Mouse (Mus musculus) yolk sac, embryonic 10.5 days (tissue): ENCODE data around the gene Cog4.

Experiments used
- DNase-seq: peaks from one replicate; pipeline ENCODE4 v3.0.0-alpha.2; 2017; ENCODE audit warnings: low spot score

Cog4 gene

GRCm38 (mm10) chr8:110846405-110847170 is at the start of gene Cog4, which contains the start of gene Sf3b3:
Gene Cog4 (plus strand): TSS chr8:110846600.
Gene Sf3b3 (minus strand): TSS chr8:110846787.
- peak; percentile 87 for DNase-seq

- DNase-seq = no peak
These were observed 49.3 kb upstream of the Cog4 start for GRCm38 (mm10) chr8:110797086-110797485.

DNA sequence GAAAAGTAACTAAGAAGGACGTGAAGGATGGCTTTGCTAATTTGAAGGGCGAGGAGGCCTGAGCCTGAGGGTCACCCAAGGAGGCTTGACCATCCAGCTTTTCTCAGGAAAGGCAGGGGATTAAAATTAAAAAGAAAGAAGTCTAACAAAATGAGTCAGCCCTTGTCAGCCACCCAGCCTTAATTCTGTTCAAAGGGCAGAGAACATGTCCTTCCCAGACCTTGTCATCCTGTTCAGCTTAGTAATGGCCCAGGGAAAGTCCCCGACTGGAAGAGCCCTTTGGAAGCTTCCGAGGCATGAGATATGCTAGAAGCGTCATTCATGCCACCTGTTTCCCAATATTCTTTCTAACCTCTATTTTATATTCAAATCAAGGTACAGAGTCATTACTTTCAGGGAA is 43.4 kb upstream of the Cog4 start:
- no peak for DNase-seq

- DNase-seq = no peak
These were observed 42.5 kb upstream of the Cog4 start for GRCm38 (mm10) chr8:110803856-110804255.

- DNase-seq = no peak
These were observed 41.4 kb upstream of the Cog4 start for GRCm38 (mm10) chr8:110804825-110805514.

GRCm38 (mm10) chr8:110805669-110806068 is 40.7 kb upstream of the Cog4 start, which contains the start of gene Il34:
Gene Il34 (minus strand): TSS chr8:110805924.
- no peak for DNase-seq

DNA sequence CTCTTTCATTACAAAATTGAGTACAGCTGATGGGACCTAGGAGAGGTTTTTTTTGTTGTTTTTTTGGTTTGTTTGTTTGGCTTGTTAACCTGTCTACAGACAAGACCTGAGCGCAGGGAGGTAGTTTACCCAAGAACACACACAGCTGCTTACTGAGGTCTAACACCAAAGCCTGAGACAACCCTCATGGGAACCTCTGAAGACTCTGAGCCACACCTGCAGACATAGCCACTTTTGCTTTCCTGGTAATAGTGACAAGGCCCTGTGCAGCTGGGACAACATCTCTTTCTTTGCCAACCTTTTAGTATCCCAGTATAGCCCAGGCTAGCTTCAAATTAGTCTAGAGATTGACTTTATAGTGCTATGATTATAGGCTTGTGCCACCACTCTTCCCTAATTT is 40.3 kb upstream of the Cog4 start:
- no peak for DNase-seq

DNA sequence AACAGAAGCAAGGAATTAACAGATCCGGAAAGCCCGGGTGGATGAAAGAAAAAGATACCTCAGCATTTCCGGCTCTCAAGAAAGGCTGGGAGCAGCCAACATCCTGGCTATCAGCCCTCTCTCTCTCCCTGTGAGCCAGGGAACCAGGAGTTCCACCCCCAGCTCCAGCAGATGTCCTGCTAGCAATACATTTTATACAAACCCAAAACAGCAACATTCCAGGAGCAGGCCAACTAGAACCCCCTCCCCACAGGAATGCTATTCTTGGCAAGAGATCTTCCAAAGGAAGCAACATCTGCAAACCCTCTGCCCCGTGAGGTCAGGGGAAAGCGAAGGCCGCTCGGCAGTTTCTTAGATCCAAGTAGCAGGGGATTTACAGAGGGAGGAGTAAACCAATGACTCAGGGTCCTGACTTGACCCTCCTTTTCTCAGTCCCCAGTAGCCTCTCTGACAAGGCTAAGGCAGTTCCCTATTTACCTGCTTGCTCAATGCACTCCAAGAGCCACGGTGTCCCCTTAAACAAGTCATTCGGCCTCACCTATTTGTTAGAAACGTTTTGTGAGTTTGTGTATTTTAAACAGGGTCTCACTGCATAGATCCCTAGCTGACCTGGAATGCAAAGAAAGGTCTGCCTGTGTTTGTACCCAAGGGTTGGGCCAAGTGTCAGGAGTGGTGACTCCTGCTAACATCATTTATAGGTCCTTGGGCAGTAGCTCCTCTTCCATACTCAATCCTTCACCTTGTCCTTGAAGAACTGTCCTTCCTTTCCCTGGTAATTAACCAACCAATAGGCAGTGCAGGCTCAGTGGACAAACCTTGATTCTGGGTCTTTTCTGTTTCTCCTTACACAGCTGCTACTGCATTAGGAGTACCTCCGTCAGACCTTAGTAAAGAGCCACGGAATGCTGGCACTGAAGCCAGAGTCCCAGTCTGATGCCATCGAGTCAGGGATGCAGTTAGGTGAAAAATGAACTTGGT is 37.6 kb upstream of the Cog4 start:
- DNase-seq = peak; percentile 60

DNA sequence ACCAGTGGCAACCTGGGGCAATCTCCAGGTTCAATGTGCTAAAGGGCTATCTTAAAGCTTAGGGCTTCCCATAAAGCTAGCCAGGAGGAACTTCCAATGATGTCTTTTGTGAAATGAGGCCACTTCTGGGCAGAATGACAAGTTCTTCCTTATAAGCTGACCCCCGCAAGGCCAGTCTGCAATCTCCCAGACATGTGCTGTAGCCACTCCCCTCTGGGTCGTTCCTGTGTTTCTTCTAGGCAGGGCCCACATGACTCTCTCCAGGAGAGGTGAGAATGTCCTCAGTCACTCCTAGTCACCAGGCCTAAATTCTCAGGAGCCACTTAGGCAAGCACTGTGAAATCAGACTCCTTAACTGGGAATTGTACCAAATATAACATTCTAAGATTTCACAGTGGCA is 36.6 kb upstream of the Cog4 start:
- DNase-seq = no peak

DNA sequence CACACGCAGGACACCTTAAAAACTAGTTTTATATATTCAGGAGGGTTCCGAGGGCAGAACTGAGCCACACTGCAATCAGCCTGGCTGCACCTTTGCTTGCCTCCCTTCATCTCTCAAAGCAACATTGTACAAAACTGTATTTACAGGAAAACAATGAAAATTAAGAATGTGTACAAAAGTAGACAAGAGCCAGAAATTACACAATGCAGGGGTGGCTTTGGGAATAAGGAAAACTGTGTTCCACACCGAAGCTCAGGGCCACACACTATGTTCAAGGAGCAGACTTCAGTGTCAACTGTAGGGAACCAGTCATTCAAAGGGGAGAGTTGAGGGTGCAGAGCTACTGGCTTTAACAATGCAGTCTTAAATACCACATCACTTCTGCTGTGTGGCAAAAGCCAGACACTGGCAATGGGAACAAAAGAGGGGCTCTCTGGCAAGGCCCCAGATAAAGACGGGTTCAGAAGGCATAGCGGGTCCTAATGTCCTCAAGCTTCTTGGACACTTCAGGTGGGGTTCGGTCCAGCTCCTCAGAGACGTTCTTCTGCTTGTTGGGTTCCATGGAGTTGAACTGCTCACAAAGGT is 35.8 kb upstream of the Cog4 start:
- no peak for DNase-seq

DNA sequence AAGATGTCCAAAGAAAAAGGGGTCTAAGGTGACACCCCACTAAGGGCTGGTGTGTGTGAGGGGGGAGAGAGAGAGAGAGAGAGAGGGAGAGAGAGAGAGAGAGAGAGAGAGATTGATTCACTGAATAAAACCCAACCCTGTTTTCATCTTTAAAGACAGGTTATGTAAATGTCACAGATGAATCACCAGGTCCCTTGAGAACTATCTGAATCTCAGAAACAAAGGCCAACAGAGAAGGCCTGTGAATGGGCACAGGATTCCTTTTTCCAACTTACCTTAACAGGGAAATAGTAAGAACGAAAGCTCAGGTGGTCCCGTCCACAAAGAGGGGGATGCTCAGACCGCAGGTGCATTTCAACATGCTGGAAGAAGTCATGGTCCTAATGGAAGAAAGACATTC is 35.3 kb upstream of the Cog4 start:
- no peak for DNase-seq

DNA sequence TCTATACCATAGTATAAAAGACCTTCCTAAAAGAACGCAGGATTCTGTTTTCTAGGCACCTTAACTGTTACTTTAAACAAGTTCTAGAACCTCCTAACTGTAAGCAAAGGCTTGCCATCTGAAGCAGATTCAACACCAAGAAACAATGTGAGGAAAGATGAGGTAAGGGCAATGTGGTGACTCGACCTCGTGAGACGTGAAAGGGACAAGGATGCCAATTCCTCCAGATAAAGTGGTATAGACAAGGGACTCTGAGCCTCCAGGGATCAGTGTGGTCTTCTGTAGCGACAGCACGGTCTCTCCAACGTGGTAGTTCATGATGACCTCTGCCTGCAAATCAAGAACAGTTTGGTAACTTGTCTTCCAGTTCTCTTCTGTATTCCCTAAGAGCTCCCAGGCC is 34.6 kb upstream of the Cog4 start:
- DNase-seq = no peak

DNA sequence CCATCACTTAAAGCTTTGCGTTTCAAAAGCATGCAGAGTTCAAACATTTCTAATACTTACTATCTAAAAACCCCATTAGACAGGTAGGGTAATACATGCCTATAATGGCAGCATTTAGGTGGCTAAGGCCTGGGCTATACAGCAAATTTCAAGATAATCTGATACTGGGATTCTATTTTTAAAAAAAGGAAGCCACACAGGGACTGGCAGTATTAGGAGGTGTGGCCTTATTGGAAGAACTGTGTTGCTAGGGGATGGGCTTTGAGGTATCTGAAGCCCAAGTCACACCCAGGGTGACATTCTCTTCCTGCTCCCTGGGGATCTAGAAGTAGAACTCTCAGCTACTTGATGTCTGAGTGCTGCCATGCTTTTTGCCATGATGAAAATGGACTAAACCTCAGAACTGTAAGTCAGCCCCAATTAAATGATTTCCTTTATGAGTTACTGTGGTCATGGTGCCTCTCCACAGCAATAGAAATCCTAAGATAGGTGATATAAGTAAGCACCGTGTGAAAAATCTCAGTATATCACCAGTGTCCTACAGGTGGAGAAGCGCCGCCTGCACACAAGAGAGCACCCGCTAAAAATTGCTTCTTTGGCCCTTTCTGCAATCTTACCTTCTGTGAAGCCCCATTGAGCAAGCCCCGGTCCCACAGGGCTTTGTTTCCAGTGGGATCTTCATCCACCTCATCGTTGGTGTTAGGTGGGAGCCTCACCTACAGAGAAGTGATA is 33.9 kb upstream of the Cog4 start:
- DNase-seq = no peak

- no peak for DNase-seq
These were observed 33.2 kb upstream of the Cog4 start for GRCm38 (mm10) chr8:110813081-110813812.

GRCm38 (mm10) chr8:110815308-110815707 is 31.1 kb upstream of the Cog4 start:
- DNase-seq = no peak

GRCm38 (mm10) chr8:110816990-110817389 is 29.4 kb upstream of the Cog4 start:
- DNase-seq = no peak

DNA sequence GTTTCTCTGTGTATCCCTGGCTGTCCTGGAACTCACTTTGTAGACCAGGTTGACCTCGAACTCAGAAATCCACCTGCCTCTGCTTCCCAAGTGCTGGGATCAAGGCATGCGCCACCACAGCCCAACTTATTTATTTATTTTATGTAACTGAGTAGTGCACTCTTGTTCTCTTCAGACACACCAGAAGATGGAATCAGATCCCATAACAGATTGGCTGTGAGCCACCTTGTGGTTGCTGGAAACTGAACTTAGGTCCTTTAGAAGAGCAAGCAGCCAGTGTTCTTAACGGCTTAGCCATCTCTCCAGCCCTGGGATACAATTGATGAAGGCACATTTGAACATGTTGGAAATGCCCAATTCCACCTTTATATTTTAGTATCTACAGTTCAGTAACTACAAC is 27.8 kb upstream of the Cog4 start:
- no peak for DNase-seq

DNA sequence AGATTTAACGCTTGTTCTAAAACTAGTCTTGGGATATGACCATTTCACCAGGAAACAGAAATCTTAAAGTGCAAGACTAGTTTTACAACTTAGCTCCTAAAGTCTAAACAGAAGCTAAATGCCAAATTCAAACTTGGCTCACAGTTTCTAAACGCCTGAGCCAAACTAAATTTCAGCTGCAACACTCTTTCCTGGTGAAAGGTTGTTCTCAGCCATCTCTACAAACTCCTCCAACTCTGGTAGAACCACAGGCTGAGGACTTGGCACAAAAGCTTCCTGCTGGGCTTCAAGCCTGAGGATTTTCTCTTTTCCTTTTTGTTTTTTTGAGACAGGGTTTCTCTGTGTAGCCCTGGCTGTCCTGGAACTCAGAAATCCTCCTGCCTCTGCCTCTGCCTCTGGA is 26.1 kb upstream of the Cog4 start:
- no peak for DNase-seq

DNA sequence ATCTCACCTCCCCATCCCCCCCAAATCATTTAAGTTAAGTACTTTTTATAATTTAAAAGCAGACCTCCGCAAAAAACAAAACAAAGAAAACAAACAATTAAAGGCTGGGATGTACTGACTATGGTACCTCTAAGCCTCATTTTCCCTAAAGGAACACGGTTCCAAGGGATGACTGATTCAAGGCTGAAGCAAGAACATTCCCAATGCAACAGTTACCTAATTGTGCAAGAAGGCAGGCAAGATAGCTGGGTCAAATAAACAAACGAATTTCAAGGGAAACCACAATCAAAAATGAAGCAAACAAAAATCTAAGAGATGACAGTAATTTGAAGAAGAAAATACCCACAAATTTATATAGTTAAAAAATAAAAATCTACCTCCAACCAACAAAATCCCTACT is 24.4 kb upstream of the Cog4 start:
- no peak for DNase-seq

GRCm38 (mm10) chr8:110824861-110825260 is 21.5 kb upstream of the Cog4 start:
- no peak for DNase-seq

- DNase-seq = no peak
These were observed 17.9 kb upstream of the Cog4 start for GRCm38 (mm10) chr8:110828511-110828910.
